Comparison of ENCODE assay signal across 20 mouse cellular contexts in the genomic region with DNA sequence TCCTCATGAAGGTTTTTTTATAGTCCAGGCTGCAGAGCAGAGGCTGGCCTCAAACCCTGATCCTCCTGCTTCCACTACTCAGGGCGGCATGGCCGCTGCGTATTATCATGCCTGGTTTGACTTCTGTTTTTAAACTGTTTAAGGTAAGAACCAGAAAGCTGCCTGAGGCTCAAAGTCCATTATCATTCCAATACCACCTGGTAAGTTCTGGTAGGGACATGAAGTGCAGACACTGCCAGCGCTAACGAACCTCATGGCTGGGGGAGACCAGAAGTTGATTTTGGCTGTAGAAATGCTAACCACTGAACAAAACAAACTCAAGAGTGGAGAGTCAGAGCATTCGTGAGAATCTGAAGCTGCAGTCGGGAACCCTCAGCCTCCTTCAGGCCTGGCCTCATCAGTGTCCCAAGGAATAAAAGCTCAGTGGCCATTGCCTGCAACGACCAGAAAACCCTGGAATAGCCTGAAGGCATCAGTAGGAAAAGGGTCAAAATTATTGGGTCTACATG. TPM values are rescaled to one million over a fixed set of nuclear protein-coding genes. Genes with fewer than 3 reads are reported as not detected.
DNase-seq lines count a peak whose midpoint lies in the region; ATAC-seq and TF ChIP-seq lines count a peak whose summit lies in the region.
"Had no signal": no experiment of that assay in that cellular context is flagged by ENCODE, and none has a peak within 500 bp of the region (broad histone marks: within the 10 kb centered on the region; RNA-seq: fewer than 3 reads in every experiment).

No protein-coding gene starts in this region.

- TF ChIP-seq POLR2A in bone marrow macrophage, adult 2 months (IDR thresholded peaks at IDR 0.05; ENCODE audit: borderline replicate concordance, low read depth, low read length), result no peak

- intact Hi-C loops in left cerebral cortex, postnatal 10 days (cut with DNase I), result no loop called here

- no peak overlapping the region for H3K4me2 ChIP-seq in kidney, postnatal 0 days (ENCODE audit: low read length)
- H3K4me2 ChIP-seq: forebrain, embryonic 15.5 days; heart, embryonic 11.5 days; hindbrain, embryonic 15.5 days; neural tube, embryonic 13.5 days; stomach, embryonic 15.5 days had no signal

- no peaks in the 10 kb centered on the region for H3K9me3 ChIP-seq in kidney, postnatal 0 days (replicated peaks; ENCODE audit: low read length)
- H3K9me3 ChIP-seq in E14TG2a.4 (ENCODE audit: low read length), result no peaks in the 10 kb centered on the region
- H3K9me3 ChIP-seq: forebrain, embryonic 15.5 days; hindbrain, embryonic 15.5 days; neural tube, embryonic 13.5 days; stomach, embryonic 15.5 days had no signal

- peak; percentile 5 for DNase-seq in adrenal gland, adult 8-10 months
- no peak for DNase-seq in adrenal gland, postnatal 14 days
- DNase-seq in kidney, postnatal 0 days (ENCODE audit: low spot score), result no peak
- no peak for DNase-seq in kidney, postnatal 4 days
- no peak for DNase-seq in left cerebral cortex, adult 11 months (ENCODE audit: low spot score)
- DNase-seq in left cerebral cortex, postnatal 10 days (ENCODE audit: extremely low spot score in 1 of 2, low spot score in 2 of 2), result no peak
- DNase-seq: cerebellum, adult 2 months; gastrocnemius, postnatal 10 days; heart, postnatal 14 days; right cerebral cortex, postnatal 14 days had no signal

- H3K27me3 ChIP-seq in kidney, postnatal 0 days (ENCODE audit: insufficient read depth, low read length), result no peaks in the 10 kb centered on the region
- H3K27me3 ChIP-seq in E14TG2a.4 (ENCODE audit: insufficient read depth, low read length), result no peaks in the 10 kb centered on the region
- H3K27me3 ChIP-seq: CH12.LX; forebrain, embryonic 15.5 days; hindbrain, embryonic 15.5 days; neural tube, embryonic 13.5 days; stomach, embryonic 15.5 days had no signal

- 79% methylated on average over 8 of the region's 8 CpGs for WGBS in kidney, postnatal 0 days

- TF ChIP-seq CTCF in kidney, postnatal 0 days (IDR thresholded peaks at IDR 0.05; ENCODE audit: low read depth), result no peak
- no peak for TF ChIP-seq CTCF in E14TG2a.4 (conservative IDR thresholded peaks at IDR 0.05; ENCODE audit: low read length)
- TF ChIP-seq CTCF in bone marrow macrophage, adult 2 months (IDR thresholded peaks at IDR 0.05; ENCODE audit: low read depth, low read length), result no peak

- no peak for ATAC-seq in kidney, postnatal 0 days (replicated peaks; ENCODE audit: low FRiP score, low read depth)
- ATAC-seq: activated CD4-positive, CD25-positive, alpha-beta regulatory T cell, adult 4 months; forebrain, embryonic 15.5 days; intestine, embryonic 16.5 days had no signal

- no peaks in the 10 kb centered on the region for H3K36me3 ChIP-seq in kidney, postnatal 0 days (ENCODE audit: insufficient read depth, low read length)
- peaks cover 26% of the 10 kb centered on the region for H3K36me3 ChIP-seq in E14TG2a.4 (ENCODE audit: insufficient read depth, low read length)
- H3K36me3 ChIP-seq: forebrain, embryonic 15.5 days; hindbrain, embryonic 15.5 days; neural tube, embryonic 13.5 days; stomach, embryonic 15.5 days had no signal

- H3K9ac ChIP-seq in kidney, postnatal 0 days (ENCODE audit: low read depth, low read length), result no peak overlapping the region
- H3K9ac ChIP-seq: forebrain, embryonic 15.5 days; hindbrain, embryonic 15.5 days; neural tube, embryonic 13.5 days; stomach, embryonic 15.5 days had no signal

- H3K4me1 ChIP-seq in kidney, postnatal 0 days (replicated peaks; ENCODE audit: insufficient read depth, low read length), result peaks cover under 1% of the 10 kb centered on the region; the same call in 1 of the 2 replicates
- peaks cover 91% of the 10 kb centered on the region for H3K4me1 ChIP-seq in E14TG2a.4 (replicated peaks; ENCODE audit: low read depth, low read length)
- peaks cover 6% of the 10 kb centered on the region; the same call in 1 of the 2 replicates for H3K4me1 ChIP-seq in bone marrow macrophage, adult 2 months (ENCODE audit: control insufficient read depth, insufficient read depth, low read length)
- H3K4me1 ChIP-seq: forebrain, embryonic 15.5 days; hindbrain, embryonic 15.5 days had no signal

- H3K27ac ChIP-seq in kidney, postnatal 0 days, result peak overlapping the region; percentile 65; the same call in 1 of the 2 replicates
- H3K27ac ChIP-seq in bone marrow macrophage, adult 2 months (ENCODE audit: insufficient read depth, low read depth, low read length), result peak overlapping the region; percentile 2
- H3K27ac ChIP-seq: forebrain, embryonic 15.5 days; hindbrain, embryonic 15.5 days; neural tube, embryonic 13.5 days; stomach, embryonic 15.5 days had no signal

- no peak overlapping the region for H3K4me3 ChIP-seq in kidney, postnatal 0 days (replicated peaks; ENCODE audit: low read depth, low read length)
- 0 out of 2 replicates have a peak overlapping the region, but pooled peaks have one; percentile 8 for H3K4me3 ChIP-seq in E14TG2a.4 (replicated peaks; ENCODE audit: low read length)
- no peak overlapping the region for H3K4me3 ChIP-seq in bone marrow macrophage, adult 2 months (ENCODE audit: insufficient read depth, low read length)
- H3K4me3 ChIP-seq: forebrain, embryonic 15.5 days; hindbrain, embryonic 15.5 days; neural tube, embryonic 13.5 days; stomach, embryonic 15.5 days had no signal

RNA-seq across cellular contexts. Expression of gene Frmd8, which starts 39.1 kb away (rescaled TPM):
- total RNA-seq in adrenal gland, adult 8-10 months (2022), result 10 to 100 TPM; 47.6 to 55.2 (median 53.4) TPM
- total RNA-seq in adrenal gland, postnatal 14 days (2021), result 26.0 and 34.5 TPM in 2 replicates
- polyA plus RNA-seq in kidney, postnatal 0 days (2015; fragmentation: Nextera tagmentation; extraction: Ambion mirVana), result 31.6 and 35.9 TPM in 2 replicates
- polyA plus RNA-seq in bone marrow macrophage, adult 2 months (2012; ENCODE audit: insufficient read depth, insufficient read length, missing spikeins), result 24.6 and 25.2 TPM in 2 replicates
- 10 to 100 TPM; 10.7 to 12.4 TPM for total RNA-seq in left cerebral cortex, postnatal 10 days (2021)

RNA-seq across cellular contexts. Expression of gene Slc25a45, which starts 41.6 kb away (rescaled TPM):
- 10 to 100 TPM; 12.8 to 21.7 (median 17.5) TPM for total RNA-seq in adrenal gland, adult 8-10 months (2022)
- total RNA-seq in adrenal gland, postnatal 14 days (2021), result 14.7 and 16.5 TPM in 2 replicates
- polyA plus RNA-seq in kidney, postnatal 0 days (2015; fragmentation: Nextera tagmentation; extraction: Ambion mirVana), result 19.9 and 24.5 TPM in 2 replicates
- 74.2 and 78.0 TPM in 2 replicates for polyA plus RNA-seq in bone marrow macrophage, adult 2 months (2012; ENCODE audit: insufficient read depth, insufficient read length, missing spikeins)
- 1 to 10 TPM; 3.4 to 3.8 TPM for total RNA-seq in left cerebral cortex, postnatal 10 days (2021)

RNA-seq across cellular contexts. Expression of gene Tigd3, which starts 58.0 kb away (rescaled TPM):
- 1 to 10 TPM in 3 of 4 experiments, under 1 TPM in 1; 0.93 to 3.5 (median 1.6) TPM for total RNA-seq in adrenal gland, adult 8-10 months (2022)
- total RNA-seq in adrenal gland, postnatal 14 days (2021), result 1.4 and 1.7 TPM in 2 replicates
- 2.9 and 3.6 TPM in 2 replicates for polyA plus RNA-seq in kidney, postnatal 0 days (2015; fragmentation: Nextera tagmentation; extraction: Ambion mirVana)
- polyA plus RNA-seq in bone marrow macrophage, adult 2 months (2012; ENCODE audit: insufficient read depth, insufficient read length, missing spikeins), result 0.61 and 0.70 TPM in 2 replicates
- total RNA-seq in left cerebral cortex, postnatal 10 days (2021), result 1 to 10 TPM; 6.5 to 8.1 TPM
